Mouse (Mus musculus): ENCODE data around the gene Arrdc1.
A peak's percentile ranks its signal among the peaks of the same experiment; 100 is the strongest.

The Arrdc1 gene

DNA sequence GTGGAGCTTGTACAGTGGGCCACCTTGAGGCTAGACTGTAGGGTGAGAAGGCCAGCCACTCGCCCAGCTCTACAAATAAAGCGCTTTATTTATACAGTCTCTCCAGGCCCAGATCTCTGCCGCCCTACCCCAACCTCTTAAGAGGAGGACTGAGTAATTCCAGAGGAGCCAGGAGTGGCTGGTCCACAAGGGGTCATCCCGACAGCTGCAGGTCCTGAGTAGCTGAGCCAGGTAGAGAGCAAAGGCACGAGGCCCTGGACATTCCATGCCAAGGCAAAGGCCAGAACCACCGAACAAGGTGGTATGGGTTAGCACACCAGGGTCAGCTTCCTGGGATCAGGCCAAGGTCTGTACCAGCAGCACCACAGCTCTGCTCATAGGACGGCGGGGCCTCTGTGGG is 9.8 kb downstream of the Arrdc1 start:
- DNase-seq (ENCODE audit: low spot score in 2 of 2), result no peak

DNA sequence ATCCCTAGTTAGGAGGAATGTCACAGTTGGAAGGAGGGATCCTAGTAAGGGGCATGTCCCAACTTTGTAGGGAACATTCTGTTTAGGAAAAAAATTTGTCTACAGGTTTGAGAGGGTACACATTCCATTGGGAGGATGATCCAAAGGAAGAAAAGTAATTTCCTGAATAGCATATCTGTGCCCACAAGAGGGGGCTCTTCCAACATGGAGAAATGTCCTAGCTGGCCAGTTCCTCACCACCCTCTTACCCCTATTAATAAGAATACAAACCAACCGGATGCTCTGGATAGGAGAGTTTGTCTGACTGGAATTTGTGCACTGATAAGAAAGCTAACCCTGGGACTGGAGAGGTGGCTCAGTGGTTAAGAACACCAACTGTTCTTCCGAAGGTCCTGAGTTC is 11.5 kb downstream of the Arrdc1 start:
- DNase-seq (ENCODE audit: low spot score in 2 of 2), result no peak

DNA sequence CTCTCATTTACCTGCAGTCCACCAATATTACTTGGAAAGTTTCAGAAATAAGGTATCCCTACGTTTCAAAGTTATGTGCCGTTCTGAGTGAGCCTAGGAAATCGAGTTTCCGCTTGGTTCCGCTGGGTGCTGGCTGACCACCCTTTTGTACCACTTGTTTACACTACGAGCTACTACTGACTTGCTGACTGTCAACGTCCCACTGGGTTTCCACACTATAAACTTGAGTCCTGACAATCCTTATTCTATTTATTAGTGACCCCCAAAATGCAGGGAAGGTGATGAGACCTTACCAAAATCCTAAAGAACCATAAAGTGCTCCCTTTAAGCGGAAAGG is 15.2 kb downstream of the Arrdc1 start:
- no peak for DNase-seq (ENCODE audit: low spot score in 2 of 2)

DNA sequence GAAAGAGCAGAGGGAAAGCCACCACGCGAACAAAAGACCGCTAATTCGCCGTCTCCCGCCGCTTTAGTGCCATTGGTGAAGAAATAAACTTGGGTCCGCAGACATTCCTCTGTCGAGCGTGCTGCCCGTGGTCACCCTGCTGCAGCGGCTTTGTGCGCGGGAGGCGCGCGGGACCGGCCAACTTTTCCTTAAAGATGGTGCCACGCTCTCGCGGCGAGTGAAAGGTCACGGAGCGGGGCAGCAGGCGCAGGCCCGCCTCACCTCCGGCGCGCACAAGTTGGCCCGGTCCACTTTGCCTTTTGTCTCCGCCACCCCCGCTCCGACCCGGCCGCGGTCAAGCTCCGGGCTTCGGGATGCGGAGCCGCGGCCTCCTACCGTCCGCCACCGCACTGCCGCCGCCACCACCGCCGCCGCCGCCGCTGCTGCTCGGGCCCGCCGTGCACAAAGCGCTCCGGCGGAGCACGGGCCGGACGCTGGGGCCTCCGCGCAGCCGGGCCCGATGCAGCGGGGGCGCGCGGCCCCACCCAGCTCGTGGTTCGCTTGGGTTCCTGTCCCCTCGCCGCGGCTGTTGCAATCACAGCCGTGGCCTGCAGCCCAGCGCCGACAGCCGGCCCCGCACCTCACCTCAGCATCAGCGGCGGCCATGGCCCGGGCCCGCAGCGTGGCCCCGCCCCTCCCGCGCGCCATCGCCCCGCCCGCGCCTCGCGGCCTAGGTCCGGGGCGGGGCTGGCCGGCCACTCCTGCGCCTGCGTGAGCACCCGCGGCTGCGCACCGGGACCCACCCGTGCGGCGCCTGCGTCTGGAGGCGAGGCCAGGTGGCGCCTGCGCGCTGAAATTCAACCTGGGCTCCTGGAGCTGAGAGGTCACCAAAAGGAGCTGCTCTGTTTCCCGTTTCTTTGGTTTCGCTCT is 15.9 kb downstream of the Arrdc1 start, which contains the start of gene Ehmt1:
Gene Ehmt1, minus strand, starts transcription at position 685 of the 909 bp plus-strand sequence.
- DNase-seq (ENCODE audit: low spot score in 2 of 2), result peak; percentile 89 to 96

DNA sequence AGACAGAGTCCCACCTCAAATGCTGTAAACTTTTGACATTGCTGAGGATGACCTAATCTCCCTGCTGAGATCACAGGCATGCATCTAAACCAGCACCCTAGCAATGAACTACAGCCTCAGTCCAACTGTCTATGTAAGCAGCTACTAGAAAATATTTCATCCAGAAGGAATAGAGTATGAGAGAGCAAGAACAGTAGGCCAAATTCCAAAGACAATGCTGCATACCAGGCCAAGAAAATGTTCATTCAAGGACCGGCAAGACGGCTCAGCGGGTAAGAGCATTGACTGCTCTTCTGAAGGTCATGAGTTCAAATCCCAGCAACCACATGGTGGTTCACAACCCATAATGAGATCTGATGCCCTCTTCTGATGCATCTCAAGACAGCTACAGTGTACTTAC is 20.3 kb downstream of the Arrdc1 start:
- no peak for DNase-seq (ENCODE audit: low spot score in 2 of 2)

DNA sequence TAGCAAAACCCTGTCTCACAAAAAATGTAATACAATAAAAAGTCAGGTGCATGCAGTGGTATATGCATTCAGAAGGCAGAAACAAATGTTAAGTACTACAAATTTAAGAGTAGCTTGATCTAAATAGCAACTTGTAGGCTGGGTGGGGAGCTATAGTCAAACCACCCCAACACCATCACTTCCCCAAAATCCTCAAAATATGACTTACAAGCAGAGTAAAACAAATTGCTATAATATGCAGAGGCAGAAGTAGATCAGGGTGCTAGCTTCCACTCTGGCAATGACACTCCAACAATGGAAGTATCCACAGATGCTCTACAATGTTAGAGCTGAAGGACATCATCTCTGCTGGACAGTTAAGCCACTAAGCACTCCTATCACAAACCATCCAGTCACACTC is 22.5 kb downstream of the Arrdc1 start:
- no peak for DNase-seq (ENCODE audit: low spot score in 2 of 2)

DNA sequence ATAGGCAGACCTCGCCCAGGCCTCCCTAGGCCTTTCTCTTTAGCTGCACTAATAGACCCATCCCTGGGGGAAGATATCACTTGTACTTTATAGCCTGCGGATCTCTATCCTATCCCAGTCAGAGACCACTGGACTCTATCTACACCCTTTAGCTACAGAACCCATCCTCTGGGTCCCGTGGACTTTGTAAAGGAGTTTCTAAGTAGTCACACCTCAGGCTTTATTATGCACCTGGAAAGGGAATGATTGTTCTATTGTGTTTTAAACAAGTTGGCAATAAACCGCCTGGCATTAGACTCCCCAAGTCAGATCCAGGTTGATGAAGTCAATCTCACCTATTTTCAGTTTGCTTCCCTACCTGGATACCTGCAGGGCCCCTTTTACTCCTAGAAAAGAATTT is 22.9 kb downstream of the Arrdc1 start:
- DNase-seq (ENCODE audit: low spot score in 2 of 2), result no peak

DNA sequence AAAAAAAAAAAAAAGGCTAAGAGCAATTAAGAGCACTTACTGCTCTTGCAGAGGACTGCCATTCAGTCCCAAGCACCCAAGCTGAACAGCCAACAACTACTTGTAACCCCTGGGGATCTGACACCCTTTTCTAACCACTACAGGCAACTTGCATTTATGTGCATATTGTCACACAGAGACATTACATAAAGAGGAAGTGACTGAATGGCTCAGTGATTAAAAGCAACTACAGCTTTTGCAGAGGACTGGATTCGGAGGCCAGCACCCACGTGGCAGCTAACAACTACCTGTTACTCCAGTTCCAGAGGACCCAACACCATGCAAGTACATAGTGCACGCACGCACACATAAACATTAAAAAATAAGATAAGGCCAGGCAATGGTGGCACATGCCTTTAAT is 24.6 kb downstream of the Arrdc1 start:
- no peak for DNase-seq (ENCODE audit: low spot score in 2 of 2)

DNA sequence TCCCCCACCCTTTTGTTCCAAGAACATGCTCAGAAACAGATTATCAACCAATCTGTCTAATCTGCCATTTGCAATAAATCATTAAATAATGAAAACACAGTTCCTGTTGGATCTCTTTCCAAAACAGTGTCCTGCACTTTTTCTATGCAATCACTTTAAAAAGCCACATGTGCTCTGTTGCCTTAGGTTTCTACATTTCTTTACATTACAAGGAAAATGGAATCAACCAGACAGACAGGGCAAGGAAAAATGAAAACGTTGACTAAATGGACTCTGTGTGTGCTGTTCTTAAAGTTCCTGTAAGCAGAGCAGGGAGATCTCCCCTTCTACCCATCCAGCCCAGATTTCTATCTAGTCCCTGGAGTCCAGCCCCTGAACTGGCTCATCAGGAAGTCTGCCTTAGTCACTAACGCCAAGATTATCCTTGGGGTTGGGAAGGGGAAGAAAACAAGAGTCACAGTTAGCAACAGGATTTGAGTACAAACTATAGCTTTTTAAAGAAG is 29.3 kb downstream of the Arrdc1 start:
- no peak for DNase-seq (ENCODE audit: low spot score in 2 of 2)

DNA sequence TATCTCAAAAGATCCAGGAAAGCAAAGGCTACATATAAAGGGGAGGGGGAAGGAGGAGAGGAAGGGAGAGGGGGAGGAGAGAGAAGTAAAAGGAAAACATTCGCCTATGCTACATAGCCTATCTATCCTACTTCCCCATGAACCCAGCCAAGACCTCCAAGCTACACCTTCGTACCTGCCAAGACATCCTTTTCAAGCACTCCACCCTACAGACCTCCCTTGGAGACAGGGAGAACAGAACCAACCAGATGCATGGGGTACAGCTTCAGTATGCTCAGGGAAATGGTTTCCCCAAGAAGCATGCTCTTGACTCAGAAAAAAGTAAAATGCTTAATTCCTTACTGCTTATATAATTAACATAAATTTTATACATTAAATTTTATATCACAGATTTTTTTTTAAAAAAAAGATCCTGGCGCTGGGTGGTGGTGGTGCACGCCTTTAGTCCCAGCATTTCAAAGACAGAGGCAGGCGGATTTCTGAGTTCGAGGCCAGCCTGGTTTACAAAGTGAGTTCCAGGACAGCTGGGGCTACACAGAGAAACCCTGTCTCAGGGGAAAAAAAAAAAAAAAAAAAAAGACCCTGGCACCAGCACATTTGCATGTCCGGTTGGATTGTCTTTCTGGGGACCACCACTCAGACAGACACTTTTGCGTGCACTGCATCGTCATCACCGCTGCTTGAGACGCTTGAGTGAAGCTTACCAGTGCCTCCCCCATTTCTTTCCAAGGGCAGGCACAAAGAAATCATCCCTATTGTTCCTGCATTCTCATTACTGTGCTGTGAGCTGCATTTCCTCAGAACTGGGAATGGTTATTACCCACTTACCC is 30.0 kb downstream of the Arrdc1 start:
- DNase-seq (ENCODE audit: low spot score in 2 of 2), result no peak

DNA sequence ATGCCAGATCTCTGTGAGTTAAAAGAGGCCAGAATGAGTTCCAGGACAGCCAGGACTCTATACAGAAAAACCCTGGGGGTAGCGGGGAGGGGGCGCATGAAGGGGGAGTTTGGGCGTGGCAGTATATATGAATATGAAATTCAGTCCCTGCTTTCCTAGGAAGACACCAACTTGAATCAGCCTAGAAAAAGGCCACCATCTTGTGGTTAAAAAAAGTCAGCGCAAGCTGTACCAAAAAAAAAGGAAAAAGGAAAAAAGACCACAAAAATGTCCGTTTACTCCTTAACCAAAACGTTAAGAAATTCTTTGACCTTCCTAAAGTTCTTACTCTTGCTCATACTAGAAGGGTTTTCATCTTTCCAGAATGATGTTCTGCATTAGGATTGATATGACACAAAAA is 32.1 kb downstream of the Arrdc1 start:
- DNase-seq (ENCODE audit: low spot score in 2 of 2), result no peak

DNA sequence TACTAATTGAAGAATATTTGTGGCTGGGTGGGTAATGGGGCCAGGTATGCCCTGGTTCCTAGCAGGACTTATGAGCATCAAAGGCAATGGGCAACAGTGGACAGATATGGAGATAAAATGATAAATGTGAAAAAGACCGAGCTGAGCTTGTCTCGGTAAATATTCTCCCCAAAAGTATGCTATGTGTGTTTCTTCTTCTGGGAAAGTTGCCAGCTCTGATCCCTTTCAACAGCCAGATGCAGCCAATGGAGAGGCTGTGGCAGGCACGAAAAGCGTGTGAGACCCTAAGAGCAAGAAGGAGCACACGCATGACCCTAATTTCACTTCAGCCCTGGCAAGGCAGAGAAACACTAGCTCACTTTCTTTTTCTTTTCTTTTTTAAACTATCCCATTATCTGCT is 34.0 kb downstream of the Arrdc1 start:
- DNase-seq (ENCODE audit: low spot score in 2 of 2), result no peak

DNA sequence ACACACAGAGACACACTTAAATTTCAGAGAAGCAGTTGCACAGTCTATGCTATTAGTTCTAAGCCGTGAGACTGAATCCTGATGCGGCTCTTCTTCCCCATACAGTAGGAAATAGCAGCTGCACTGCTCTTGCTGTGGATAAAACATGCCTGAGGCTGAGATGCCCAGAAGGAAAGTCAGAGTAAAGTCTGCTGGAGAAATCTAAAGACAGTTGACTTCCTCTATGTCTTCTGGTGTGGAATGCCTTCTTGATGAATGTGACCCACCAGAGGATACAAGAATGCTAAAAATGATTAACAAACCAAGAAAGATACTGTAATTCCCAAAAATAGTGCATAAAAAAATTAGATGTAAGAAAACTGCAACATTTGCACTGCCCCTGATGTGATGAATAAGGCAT is 35.8 kb downstream of the Arrdc1 start:
- DNase-seq (ENCODE audit: low spot score in 2 of 2), result no peak

DNA sequence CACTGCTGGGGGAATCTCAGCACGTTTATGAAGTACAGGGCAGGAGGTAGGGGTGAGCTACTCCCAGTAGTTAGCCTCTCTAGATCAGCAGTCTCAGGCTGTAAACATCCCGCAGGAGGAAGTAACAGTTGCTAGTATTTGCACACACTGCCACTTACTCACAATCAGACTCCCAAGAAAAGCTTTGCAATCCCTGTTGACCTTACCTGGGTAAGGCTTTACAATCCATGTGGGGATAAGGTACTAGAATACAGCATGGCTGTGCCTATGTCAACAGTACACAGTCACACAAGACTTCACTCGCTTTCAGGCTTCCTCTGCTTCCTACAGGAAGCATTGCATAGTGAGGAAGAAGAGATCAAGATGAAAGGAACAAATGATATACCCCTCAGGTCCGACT is 38.3 kb downstream of the Arrdc1 start:
- DNase-seq (ENCODE audit: low spot score in 2 of 2), result no peak

DNA sequence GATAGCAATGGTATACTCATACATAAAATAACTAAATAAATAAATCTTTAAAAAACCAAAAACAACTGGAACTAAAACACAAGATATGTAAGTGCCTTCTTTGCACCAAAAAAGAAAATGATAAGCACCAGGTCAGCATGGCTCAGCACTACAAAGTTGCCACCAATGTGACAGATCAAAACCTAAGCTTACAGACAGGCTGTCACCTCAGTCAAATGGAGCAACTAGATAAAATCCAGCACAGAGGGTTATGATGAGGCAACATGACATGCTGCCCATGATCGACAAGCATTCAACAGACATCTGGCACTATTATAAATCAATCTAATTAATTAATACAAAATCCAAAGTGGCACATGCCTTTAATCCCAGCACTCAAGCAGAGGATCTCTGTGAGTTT is 40.8 kb downstream of the Arrdc1 start:
- DNase-seq (ENCODE audit: low spot score in 2 of 2), result no peak

DNA sequence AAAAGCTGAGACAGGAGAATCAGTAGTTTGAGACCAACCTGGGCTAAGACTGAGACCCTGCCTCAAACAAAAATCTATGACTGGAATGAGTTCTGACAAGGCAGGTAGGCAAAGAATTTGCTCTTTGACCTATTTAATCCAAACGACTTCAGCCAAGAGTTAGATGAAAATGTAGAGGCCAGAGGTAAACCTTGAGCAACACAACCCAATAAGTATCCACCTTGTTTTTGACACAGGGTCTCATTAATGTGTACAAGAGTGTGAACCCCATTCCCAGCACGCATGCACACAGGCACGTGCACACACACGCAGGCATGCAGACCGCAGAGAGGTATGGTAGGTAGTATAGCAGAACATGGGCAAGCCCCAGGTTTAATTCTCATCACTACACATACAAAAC is 42.7 kb downstream of the Arrdc1 start:
- no peak for DNase-seq (ENCODE audit: low spot score in 2 of 2)

DNA sequence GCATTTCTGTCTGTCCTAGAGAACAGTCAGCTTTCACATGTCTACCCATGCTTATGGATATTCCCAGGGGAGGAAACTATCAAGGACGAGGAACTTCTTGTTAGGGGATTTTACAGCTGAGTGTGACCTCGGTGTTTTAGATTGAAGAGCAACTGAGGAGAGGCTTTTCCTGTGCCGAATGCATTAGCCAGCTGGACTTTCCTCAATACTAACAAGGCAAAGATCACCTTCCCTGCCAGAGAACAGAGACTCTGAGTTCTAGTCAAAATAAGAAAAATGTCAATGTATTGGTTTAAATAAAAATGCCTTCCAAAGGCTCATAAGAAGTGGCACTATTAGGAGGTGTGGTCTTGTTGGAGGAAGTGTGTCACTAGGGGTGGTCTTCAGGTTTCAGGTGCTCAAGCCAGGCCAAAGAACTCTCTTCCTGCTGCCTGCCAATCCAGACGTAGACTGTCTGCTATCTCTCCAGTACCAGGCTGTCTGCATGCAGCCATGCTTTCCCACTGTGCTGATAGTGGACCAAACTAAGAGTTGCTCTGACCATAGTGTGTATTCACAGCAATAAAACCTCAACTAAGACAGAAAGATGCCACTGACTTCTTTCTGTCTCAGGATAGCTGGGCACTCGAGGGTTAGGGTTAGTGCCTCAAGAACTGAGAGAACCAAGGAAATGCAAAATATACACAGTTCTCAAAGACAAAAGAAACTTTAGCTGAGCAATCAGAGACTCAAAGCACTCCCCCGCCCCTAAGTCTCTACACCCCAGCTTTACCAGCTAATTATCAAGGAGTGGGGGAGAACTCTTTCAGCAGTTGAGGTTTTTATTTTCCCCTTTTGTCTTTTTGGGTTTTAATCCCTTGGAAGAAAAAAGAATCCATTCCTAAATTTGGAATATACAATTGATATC is 44.3 kb downstream of the Arrdc1 start:
- DNase-seq (ENCODE audit: low spot score in 2 of 2), result no peak

DNA sequence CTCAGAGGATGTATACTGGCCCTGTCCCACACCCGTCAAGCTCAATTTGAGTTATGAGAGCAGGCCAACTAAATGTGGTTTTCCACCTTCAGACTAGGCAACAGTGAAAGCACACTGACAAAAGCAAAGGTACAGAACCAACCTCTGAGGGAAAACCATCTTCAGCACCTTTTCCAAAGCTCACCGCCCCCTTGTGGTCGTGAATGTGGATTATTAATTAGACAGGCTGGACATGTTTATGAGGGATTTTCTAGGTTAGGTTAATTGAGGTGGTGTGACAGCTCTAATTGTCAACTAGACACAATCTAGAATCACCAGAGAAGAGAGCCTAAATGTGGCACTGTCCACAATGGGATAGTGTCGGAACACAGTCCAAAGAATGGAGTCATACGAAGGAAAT is 46.2 kb downstream of the Arrdc1 start:
- peak in 1 of 2 experiments; percentile 5 for DNase-seq (ENCODE audit: low spot score in 2 of 2)

DNA sequence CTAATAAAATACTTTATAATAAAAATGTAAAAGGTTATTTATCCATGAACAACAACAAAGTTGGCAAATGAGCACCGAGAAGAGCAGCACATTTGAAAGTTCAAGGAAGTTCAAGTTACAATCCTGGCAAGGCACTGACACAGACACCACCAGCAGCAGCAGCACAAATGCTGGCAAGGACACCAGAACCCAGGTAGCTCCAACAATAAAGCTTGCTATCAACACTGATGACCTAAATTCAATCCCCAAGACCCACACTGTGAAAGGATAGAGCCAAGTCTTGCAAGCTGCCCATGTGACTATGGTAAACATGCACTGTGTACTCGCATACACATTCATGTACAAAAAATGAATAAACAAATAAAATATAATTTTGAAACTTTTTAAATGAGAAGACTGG is 54.4 kb downstream of the Arrdc1 start:
- no peak for DNase-seq (ENCODE audit: low spot score in 2 of 2)

All from thymus, postnatal 10 days (tissue).